Mouse (Mus musculus): ENCODE data around the gene Cd96. TPM values are rescaled to one million over a fixed set of nuclear protein-coding genes. Genes with fewer than 3 reads are reported as not detected.
"Not testable (repeated sequence)": the region's sequence is repeated elsewhere in the genome, so short reads cannot be mapped to it uniquely, and the experiment has no call there.

Cd96 gene
- total and polyA plus RNA-seq, 3 experiments: not detected

GRCm38 (mm10) chr16:46165305-46165704 is 45.3 kb upstream of the Cd96 start:
- no peak overlapping the region for H3K27ac ChIP-seq (ENCODE audit: control insufficient read depth, low read depth, low read length)
- TF ChIP-seq ZMIZ1 (IDR thresholded peaks at IDR 0.05; ENCODE audit: low read depth, low read length) (no peak), E2F4 (IDR thresholded peaks at IDR 0.05; ENCODE audit: borderline replicate concordance, low read depth, low read length) (no peak), TAL1 (IDR thresholded peaks at IDR 0.05; ENCODE audit: low read length) (no peak), MAZ (IDR thresholded peaks at IDR 0.05; ENCODE audit: low read depth, low read length) (no peak), RAD21 (IDR thresholded peaks at IDR 0.05; ENCODE audit: low read depth, low read length) (no peak), ELF1 (IDR thresholded peaks at IDR 0.05; ENCODE audit: low read depth, low read length) (no peak), NRF1 (IDR thresholded peaks at IDR 0.05; ENCODE audit: insufficient read depth, low read depth, low read length, poor library complexity, severe bottlenecking) (no peak), ZKSCAN1 (IDR thresholded peaks at IDR 0.05; ENCODE audit: low read depth, low read length) (no peak), CHD1 (IDR thresholded peaks at IDR 0.05; ENCODE audit: low read depth, low read length) (no peak), KAT2A (conservative IDR thresholded peaks at IDR 0.05; ENCODE audit: low read depth, low read length) (no peak), MEF2A (IDR thresholded peaks at IDR 0.05; ENCODE audit: extremely low read depth, insufficient replicate concordance, low read depth, low read length, poor library complexity, severe bottlenecking) (no peak), CTCF (IDR thresholded peaks at IDR 0.05 in 2 of 3, conservative IDR thresholded peaks at IDR 0.05 in 1 of 3; ENCODE audit: control insufficient read depth in 1 of 3, insufficient read depth in 1 of 3, low read depth in 2 of 3, low read length in 3 of 3, poor library complexity in 1 of 3, severe bottlenecking in 1 of 3) (no peak), BHLHE40 (IDR thresholded peaks at IDR 0.05; ENCODE audit: borderline replicate concordance, low read depth, low read length) (no peak), GABPA (IDR thresholded peaks at IDR 0.05; ENCODE audit: low read depth, low read length) (no peak)
- no peaks in the 10 kb centered on the region for H3K79me2 ChIP-seq (ENCODE audit: control insufficient read depth, insufficient read depth, low read length, poor library complexity)
- H3K27me3 ChIP-seq (ENCODE audit: control insufficient read depth in 1 of 2, insufficient read depth in 2 of 2, low read length in 2 of 2): no peaks in the 10 kb centered on the region
- DNase-seq (ENCODE audit: low read depth, low spot score): no peak
- H3K9me3 ChIP-seq (replicated peaks; ENCODE audit: insufficient read depth, low read length): no peaks in the 10 kb centered on the region
- no peak overlapping the region for H3K4me3 ChIP-seq (ENCODE audit: control insufficient read depth in 1 of 2, insufficient read depth in 1 of 2, low read depth in 2 of 2, low read length in 2 of 2)
- H3K36me3 ChIP-seq (ENCODE audit: control insufficient read depth in 1 of 2, insufficient read depth in 2 of 2, low read length in 2 of 2): no peaks in the 10 kb centered on the region
- no peaks in the 10 kb centered on the region for H3K4me1 ChIP-seq (ENCODE audit: control insufficient read depth in 1 of 2, insufficient read depth in 2 of 2, low read length in 2 of 2)
- H3K9ac ChIP-seq (ENCODE audit: control insufficient read depth, low read depth, low read length, poor library complexity, severe bottlenecking): no peak overlapping the region

DNA sequence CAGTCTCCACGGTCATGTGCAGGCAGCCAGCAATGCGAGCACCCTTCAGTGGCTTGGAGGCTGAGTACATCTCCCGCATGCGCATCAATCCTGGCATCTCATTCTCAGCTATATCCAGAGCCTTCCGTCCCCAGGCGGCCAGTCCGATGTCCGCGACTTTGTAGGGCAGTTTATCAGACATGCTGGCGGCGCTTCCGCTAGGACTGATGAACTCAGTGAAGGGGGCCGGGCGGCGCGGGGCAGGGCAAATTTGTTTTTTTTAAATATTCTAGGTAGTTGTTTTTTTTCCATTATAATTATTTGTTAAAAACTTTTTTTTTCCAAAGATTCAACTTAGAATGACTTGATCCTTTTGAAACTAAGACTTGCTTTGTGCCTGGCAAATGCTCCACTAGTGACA is 34.8 kb upstream of the Cd96 start, which contains the start of gene Gm4737:
Gene Gm4737, minus strand, starts transcription at position 246 of the 400 bp plus-strand sequence.
- H3K36me3 ChIP-seq (ENCODE audit: control insufficient read depth in 1 of 2, insufficient read depth in 2 of 2, low read length in 2 of 2); H3K27ac ChIP-seq (ENCODE audit: control insufficient read depth, low read depth, low read length): not testable (repeated sequence)

GRCm38 (mm10) chr16:46151141-46151540 is 31.1 kb upstream of the Cd96 start:
- Histone ChIP-seq H3K27ac (ENCODE audit: control insufficient read depth, low read depth, low read length) (no peak overlapping the region), H3K36me3 (ENCODE audit: control insufficient read depth in 1 of 2, insufficient read depth in 2 of 2, low read length in 2 of 2) (no peaks in the 10 kb centered on the region), H3K9ac (ENCODE audit: control insufficient read depth, low read depth, low read length, poor library complexity, severe bottlenecking) (no peak overlapping the region), H3K79me2 (ENCODE audit: control insufficient read depth, insufficient read depth, low read length, poor library complexity) (no peaks in the 10 kb centered on the region), H3K27me3 (ENCODE audit: control insufficient read depth in 1 of 2, insufficient read depth in 2 of 2, low read length in 2 of 2) (no peaks in the 10 kb centered on the region), H3K4me3 (ENCODE audit: control insufficient read depth in 1 of 2, insufficient read depth in 1 of 2, low read depth in 2 of 2, low read length in 2 of 2) (no peak overlapping the region), H3K4me1 (ENCODE audit: control insufficient read depth in 1 of 2, insufficient read depth in 2 of 2, low read length in 2 of 2) (no peaks in the 10 kb centered on the region), H3K9me3 (replicated peaks; ENCODE audit: insufficient read depth, low read length) (no peaks in the 10 kb centered on the region)
- no peak for DNase-seq (ENCODE audit: low read depth, low spot score)
- no peak for TF ChIP-seq CHD1 (IDR thresholded peaks at IDR 0.05; ENCODE audit: low read depth, low read length)
- TF ChIP-seq HCFC1 (IDR thresholded peaks at IDR 0.05; ENCODE audit: low read depth, low read length): no peak
- peak in 1 of 3 experiments; percentile 13; a peak in 1 of 6 replicates for TF ChIP-seq CTCF (IDR thresholded peaks at IDR 0.05 in 2 of 3, conservative IDR thresholded peaks at IDR 0.05 in 1 of 3; ENCODE audit: control insufficient read depth in 1 of 3, insufficient read depth in 1 of 3, low read depth in 2 of 3, low read length in 3 of 3, poor library complexity in 1 of 3, severe bottlenecking in 1 of 3)
- peak; percentile 22; the same call in 1 of the 2 replicates for TF ChIP-seq SMC3 (IDR thresholded peaks at IDR 0.05; ENCODE audit: low read depth, low read length)

More for the DNA sequence above, 34.8 kb upstream of the Cd96 start, which contains the start of gene Gm4737:
- not testable (repeated sequence) for H3K79me2 ChIP-seq (ENCODE audit: control insufficient read depth, insufficient read depth, low read length, poor library complexity); H3K9ac ChIP-seq (ENCODE audit: control insufficient read depth, low read depth, low read length, poor library complexity, severe bottlenecking); H3K27me3 ChIP-seq (ENCODE audit: control insufficient read depth in 1 of 2, insufficient read depth in 2 of 2, low read length in 2 of 2); DNase-seq (ENCODE audit: low read depth, low spot score); H3K4me1 ChIP-seq (ENCODE audit: control insufficient read depth in 1 of 2, insufficient read depth in 2 of 2, low read length in 2 of 2); H3K4me3 ChIP-seq (ENCODE audit: control insufficient read depth in 1 of 2, insufficient read depth in 1 of 2, low read depth in 2 of 2, low read length in 2 of 2); H3K9me3 ChIP-seq (replicated peaks; ENCODE audit: insufficient read depth, low read length)

Data from MEL (cell line).